Mouse (Mus musculus) bone marrow macrophage, adult 2 months (primary cell): ENCODE measurements around the gene Fam102a. TPM values are rescaled to one million over a fixed set of nuclear protein-coding genes. Genes with fewer than 3 reads are reported as not detected.

Source experiments
- H3K27ac ChIP-seq: 2 replicates; pipeline ENCODE4 v1.5.1; 2012; ENCODE audit warnings: low read depth, low read length; ENCODE audit not compliant: insufficient read depth
- H3K4me1 ChIP-seq: 2 replicates; pipeline ENCODE4 v1.6.1; 2012; ENCODE audit warnings: low read length; ENCODE audit not compliant: control insufficient read depth, insufficient read depth
- H3K4me3 ChIP-seq: 2 replicates; pipeline ENCODE4 v1.5.1; 2012; ENCODE audit warnings: mild to moderate bottlenecking, low read length, moderate library complexity; ENCODE audit not compliant: insufficient read depth
- CTCF ChIP-seq: IDR thresholded peaks from 2 replicates; pipeline ENCODE4 v1.5.1; 2012; ENCODE audit warnings: low read depth, mild to moderate bottlenecking, low read length, moderate library complexity
- POLR2A ChIP-seq: IDR thresholded peaks from 2 replicates; pipeline ENCODE4 v1.6.1; 2012; ENCODE audit warnings: mild to moderate bottlenecking, low read depth, low read length, borderline replicate concordance
- polyA plus RNA-seq: library from polyadenylated mRNA; stranded (reverse); fragments of >200 nt; gene quantifications from 2 replicates; pipeline ENCODE4 v1.2.4, GENCODE M21; 2012; ENCODE audit not compliant: missing spikeins, insufficient read depth, insufficient read length

The Fam102a gene
- polyA plus RNA-seq, 1 experiment = 4.7 TPM

DNA sequence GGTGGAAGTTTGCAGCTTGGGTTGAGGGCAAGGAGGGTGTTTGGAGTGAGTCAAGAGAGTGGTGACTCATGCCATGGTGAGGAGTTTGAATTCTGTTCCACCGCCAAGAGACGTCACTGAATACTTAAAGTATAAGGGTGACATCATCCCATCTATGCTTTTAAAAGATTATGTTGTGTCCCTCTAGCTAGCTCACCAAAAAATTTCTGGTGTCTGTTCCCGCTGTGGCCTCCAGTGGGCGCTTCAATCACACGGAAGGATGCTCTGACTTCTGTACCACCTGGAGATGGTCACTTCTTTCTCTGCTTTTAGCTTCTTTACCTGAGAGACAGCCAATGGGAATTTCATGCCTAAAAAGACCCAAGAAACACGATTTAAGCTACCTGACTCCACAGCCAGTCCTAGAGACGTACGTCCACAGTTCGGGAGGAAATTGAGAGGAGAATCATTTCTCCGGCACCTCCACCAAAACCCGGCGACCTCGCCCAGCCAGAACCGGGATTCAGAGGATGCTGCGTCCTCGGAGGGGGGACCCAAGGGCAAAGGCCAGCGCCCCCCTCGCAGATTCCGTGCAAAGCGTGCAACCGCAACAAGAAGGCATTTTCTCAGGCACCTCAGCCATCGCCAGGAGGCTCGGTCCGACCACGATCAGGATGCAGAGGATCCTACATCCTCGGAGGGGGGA is 39.9 kb downstream of the Fam102a start:
- Histone ChIP-seq H3K27ac (no peak overlapping the region), H3K4me3 (no peak overlapping the region), H3K4me1 (peaks cover 17% of the 10 kb centered on the region)
- no peak for TF ChIP-seq POLR2A
- TF ChIP-seq CTCF = no peak

DNA sequence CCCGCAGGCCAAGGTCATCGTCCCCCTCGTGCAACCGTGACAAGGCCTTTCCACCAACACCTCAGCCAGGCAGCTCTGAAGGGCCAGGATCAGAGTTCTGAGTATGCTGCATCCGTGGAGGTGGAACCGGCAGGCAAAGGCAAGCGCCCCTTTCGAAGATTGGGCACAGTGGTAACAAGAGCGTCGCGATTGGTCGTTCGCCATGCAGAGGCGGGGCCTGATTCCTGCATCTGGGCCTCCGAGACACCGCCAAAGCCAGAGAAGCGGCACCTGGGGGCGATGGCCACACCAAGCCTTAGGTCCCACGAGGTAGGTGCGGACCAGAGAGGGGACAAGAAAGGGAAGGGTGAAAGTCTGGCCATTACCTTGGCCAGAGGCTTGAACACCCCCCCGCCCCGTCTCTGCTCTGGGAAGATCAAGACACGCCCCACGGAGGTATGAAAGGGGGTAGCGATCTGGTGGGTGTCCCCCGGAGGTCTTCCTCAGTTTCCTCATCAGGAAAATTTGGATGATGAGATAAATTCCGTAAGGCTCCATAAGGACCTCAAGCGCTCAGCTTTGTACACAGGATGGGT is 40.5 kb downstream of the Fam102a start, which contains the start of gene 9430097D07Rik:
9430097D07Rik (minus strand) TSS at position 99 of the 575 bp plus-strand sequence.
- TF ChIP-seq CTCF (no peak), POLR2A (no peak)
- H3K4me3 ChIP-seq = no peak within 1 kb of the TSS
- peaks cover 17% of the 10 kb centered on the region for H3K4me1 ChIP-seq
- H3K27ac ChIP-seq = no peak within 1 kb of the TSS

DNA sequence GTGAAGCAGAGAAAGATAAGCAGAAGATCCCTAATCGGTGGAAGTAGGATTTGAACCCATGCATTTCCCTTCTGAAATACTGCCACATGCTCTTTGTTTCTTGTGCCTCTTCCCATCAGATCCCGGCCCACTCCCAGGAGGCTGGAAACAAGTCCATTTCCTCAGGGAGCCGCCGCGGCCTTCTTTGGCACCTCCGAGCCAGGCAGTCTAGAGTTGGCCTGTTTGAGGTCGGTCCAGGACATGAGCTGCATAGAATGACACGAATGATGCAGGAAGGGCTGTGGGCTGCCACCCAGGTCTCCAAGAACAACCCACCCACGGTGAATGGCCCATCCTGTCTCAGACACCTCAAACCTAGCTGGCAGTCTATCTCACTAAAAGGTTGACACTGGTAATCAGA is 41.4 kb downstream of the Fam102a start:
- peaks cover 17% of the 10 kb centered on the region for H3K4me1 ChIP-seq
- TF ChIP-seq CTCF (no peak), POLR2A (no peak)
- H3K4me3 ChIP-seq = no peak overlapping the region
- no peak overlapping the region for H3K27ac ChIP-seq

DNA sequence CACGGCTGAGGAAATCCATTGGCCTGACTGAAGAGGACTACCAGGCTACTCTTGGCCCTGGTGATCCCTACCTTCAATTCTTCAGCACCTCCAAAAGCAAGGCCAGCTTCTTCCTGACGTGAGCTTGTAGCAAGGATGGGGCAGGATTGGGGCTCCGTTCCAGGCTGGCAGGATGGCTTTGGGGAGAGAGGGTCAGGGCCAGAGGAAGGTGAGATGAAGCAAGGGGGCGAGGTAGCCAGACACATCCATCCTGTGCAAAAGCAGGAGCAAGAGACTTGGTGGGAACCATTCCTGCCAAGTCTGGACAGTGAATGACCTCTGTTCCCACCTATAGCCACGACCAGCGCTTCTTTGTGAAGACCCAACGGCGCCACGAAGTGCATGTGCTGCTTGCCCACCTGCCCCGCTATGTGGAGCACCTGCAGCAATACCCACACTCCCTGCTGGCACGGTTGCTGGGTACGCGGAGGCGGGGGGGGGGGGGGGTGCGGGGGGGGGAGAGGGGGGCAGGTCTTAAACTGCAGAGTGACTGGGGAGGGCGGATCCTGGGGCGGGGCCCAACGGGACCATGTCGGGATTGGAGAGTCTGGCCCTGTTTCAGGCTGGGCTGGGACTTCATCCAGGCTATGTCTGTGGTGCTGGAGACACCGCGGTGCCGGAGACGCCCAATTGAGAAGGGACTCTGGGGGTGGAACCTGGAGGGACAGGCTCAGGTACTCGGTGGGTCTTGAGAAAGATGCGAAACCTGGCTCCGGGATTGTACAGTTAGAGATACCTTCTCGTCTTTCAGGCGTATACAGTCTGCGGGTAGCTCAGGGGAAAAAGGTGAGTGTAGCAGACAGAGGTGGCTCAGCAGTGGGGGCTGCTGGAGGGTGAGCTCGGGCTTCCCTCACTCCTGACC is 43.3 kb downstream of the Fam102a start:
- H3K27ac ChIP-seq = no peak overlapping the region
- no peak overlapping the region for H3K4me3 ChIP-seq
- TF ChIP-seq POLR2A = no peak
- TF ChIP-seq CTCF = no peak
- H3K4me1 ChIP-seq = peaks cover 7% of the 10 kb centered on the region

DNA sequence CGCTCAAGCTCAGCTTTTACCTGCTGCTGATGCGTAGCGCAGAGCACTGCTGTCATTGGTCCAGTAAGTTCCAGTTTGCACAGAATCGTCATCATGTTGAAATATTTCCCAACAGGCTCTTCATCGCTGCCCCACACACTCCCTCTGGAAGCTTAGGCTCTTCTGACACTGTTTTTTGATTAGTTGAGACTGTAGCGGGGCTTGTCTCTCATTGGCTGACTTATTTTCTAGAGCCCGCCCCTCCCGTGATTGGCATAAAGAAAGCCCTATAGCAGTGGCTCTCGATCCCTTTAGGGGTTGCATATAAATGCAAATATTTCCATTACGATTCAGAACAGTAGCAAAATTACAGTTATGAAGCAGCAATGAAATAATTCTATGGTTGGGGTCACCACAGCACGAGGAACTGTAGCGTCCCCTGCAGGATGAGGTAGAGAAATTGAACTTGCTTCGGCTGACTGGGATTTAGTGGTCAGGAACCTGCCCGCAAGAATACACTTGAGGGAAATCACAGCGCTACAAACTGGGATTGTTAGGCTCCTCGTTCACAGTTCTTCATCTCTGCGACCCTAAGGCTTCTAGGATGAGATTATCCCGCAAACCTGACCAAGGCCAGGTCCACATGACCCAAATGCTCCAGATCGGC is 46.4 kb downstream of the Fam102a start:
- no peak overlapping the region for H3K27ac ChIP-seq
- peaks cover 14% of the 10 kb centered on the region for H3K4me1 ChIP-seq
- TF ChIP-seq CTCF = no peak
- no peak for TF ChIP-seq POLR2A
- no peak overlapping the region for H3K4me3 ChIP-seq

GRCm38 (mm10) chr2:32582830-32583799 is 48.0 kb downstream of the Fam102a start:
- Histone ChIP-seq H3K4me3 (peak overlapping the region; percentile 24), H3K4me1 (peaks cover 14% of the 10 kb centered on the region)
- no peak for TF ChIP-seq POLR2A
- TF ChIP-seq CTCF = peak; percentile 79

GRCm38 (mm10) chr2:32585149-32585714 is 50.1 kb downstream of the Fam102a start:
- peaks cover 27% of the 10 kb centered on the region for H3K4me1 ChIP-seq
- H3K4me3 ChIP-seq = no peak overlapping the region
- TF ChIP-seq CTCF = no peak
- no peak overlapping the region for H3K27ac ChIP-seq

More at GRCm38 (mm10) chr2:32582830-32583799, 48.0 kb downstream of the Fam102a start:
- no peak overlapping the region for H3K27ac ChIP-seq

GRCm38 (mm10) chr2:32586871-32587351 is 51.8 kb downstream of the Fam102a start, which contains the start of gene St6galnac4:
Gene St6galnac4 (plus strand): TSS chr2:32587095.
- Histone ChIP-seq H3K27ac (peak within 1 kb of the TSS; percentile 64), H3K4me1 (peaks cover 37% of the 10 kb centered on the region), H3K4me3 (peak within 1 kb of the TSS; percentile 83)
- TF ChIP-seq POLR2A (no peak), CTCF (no peak)
